ENCODE assay signal across 19 mouse cellular contexts in genomic region chr14:36911738-36912137, GRCm38 (mm10). TPM values are rescaled to one million over a fixed set of nuclear protein-coding genes. Genes with fewer than 3 reads are reported as not detected.
DNase-seq lines count a peak whose midpoint lies in the region; ATAC-seq and TF ChIP-seq lines count a peak whose summit lies in the region.
"Had no signal": no experiment of that assay in that cellular context is flagged by ENCODE, and none has a peak within 500 bp of the region (broad histone marks: within the 10 kb centered on the region; RNA-seq: fewer than 3 reads in every experiment).

No protein-coding gene starts in this region.

- peaks cover 9% of the 10 kb centered on the region for H3K36me3 ChIP-seq in heart, embryonic 16.5 days (ENCODE audit: control insufficient read depth, insufficient read depth)
- no peaks in the 10 kb centered on the region for H3K36me3 ChIP-seq in thymus, adult 2 months (ENCODE audit: control insufficient read depth, insufficient read depth, low read length)
- no peaks in the 10 kb centered on the region for H3K36me3 ChIP-seq in limb, embryonic 10.5 days

- peaks cover 6% of the 10 kb centered on the region for H3K4me1 ChIP-seq in heart, embryonic 16.5 days (ENCODE audit: control insufficient read depth, insufficient read depth, low read length)
- H3K4me1 ChIP-seq in thymus, adult 2 months (replicated peaks; ENCODE audit: control insufficient read depth, insufficient read depth, low read length), result no peaks in the 10 kb centered on the region
- H3K4me1 ChIP-seq in limb, embryonic 10.5 days, result peaks cover 7% of the 10 kb centered on the region; the same call in 1 of the 2 replicates
- H3K4me1 ChIP-seq: forebrain, embryonic 15.5 days; liver, embryonic 12.5 days; neural tube, embryonic 13.5 days had no signal

- H3K9me3 ChIP-seq in heart, embryonic 16.5 days (replicated peaks; ENCODE audit: control insufficient read depth, low read length), result no peaks in the 10 kb centered on the region
- no peaks in the 10 kb centered on the region for H3K9me3 ChIP-seq in limb, embryonic 10.5 days (replicated peaks)
- H3K9me3 ChIP-seq: forebrain, embryonic 15.5 days; heart, embryonic 15.5 days; liver, embryonic 12.5 days; neural tube, embryonic 13.5 days had no signal

- H3K9ac ChIP-seq in heart, embryonic 16.5 days (ENCODE audit: low read length), result no peak overlapping the region
- H3K9ac ChIP-seq: forebrain, embryonic 15.5 days; heart, embryonic 15.5 days; liver, embryonic 12.5 days; neural tube, embryonic 13.5 days had no signal

- 30% methylated on average over 6 of the region's 6 CpGs for WGBS in heart, embryonic 16.5 days
- WGBS in thymus, adult 2 months, result 89% methylated on average over 6 of the region's 6 CpGs
- WGBS in limb, embryonic 10.5 days, result 81% methylated on average over 6 of the region's 6 CpGs

- DNase-seq in embryo, embryonic 10 days (ENCODE audit: low spot score), result peak; percentile 11
- DNase-seq in embryo, embryonic 9.5 days (ENCODE audit: extremely low spot score), result no peak
- no peak for DNase-seq in heart, postnatal 4 days
- DNase-seq in ES-CJ7 (ENCODE audit: low read depth, low spot score), result peak; percentile 37
- peak; percentile 40 for DNase-seq in kidney, postnatal 10 days
- no peak for DNase-seq in thymus, adult 2 months
- DNase-seq in limb, embryonic 10.5 days (ENCODE audit: low spot score), result no peak
- DNase-seq: cerebellum, adult 11-12 months; left cerebral cortex, postnatal 4 days; thymus, postnatal 14 days had no signal

- no peak for TF ChIP-seq CTCF in thymus, adult 2 months (IDR thresholded peaks at IDR 0.05; ENCODE audit: borderline replicate concordance, control insufficient read depth, extremely low read depth, insufficient read depth, low read length, poor library complexity)

- H3K27me3 ChIP-seq in heart, embryonic 16.5 days (ENCODE audit: control insufficient read depth, insufficient read depth, low read length), result no peaks in the 10 kb centered on the region
- H3K27me3 ChIP-seq in thymus, adult 2 months (ENCODE audit: control insufficient read depth, insufficient read depth, low read length), result no peaks in the 10 kb centered on the region
- H3K27me3 ChIP-seq in limb, embryonic 10.5 days (ENCODE audit: low read depth, poor library complexity, severe bottlenecking), result no peaks in the 10 kb centered on the region
- H3K27me3 ChIP-seq: CH12.LX; forebrain, embryonic 15.5 days; heart, embryonic 15.5 days; liver, embryonic 12.5 days; neural tube, embryonic 13.5 days had no signal

- no peak for TF ChIP-seq POLR2A in thymus, adult 2 months (IDR thresholded peaks at IDR 0.05; ENCODE audit: control insufficient read depth, extremely low read depth, insufficient read depth, low read length, poor library complexity)

- no peak overlapping the region for H3K4me2 ChIP-seq in heart, embryonic 16.5 days (ENCODE audit: low read depth, low read length)
- H3K4me2 ChIP-seq: forebrain, embryonic 15.5 days; heart, embryonic 15.5 days; liver, embryonic 12.5 days; neural tube, embryonic 13.5 days had no signal

- 0 out of 2 replicates have a peak overlapping the region, but pooled peaks have one; percentile 20 for H3K27ac ChIP-seq in heart, embryonic 16.5 days (ENCODE audit: low read length)
- no peak overlapping the region for H3K27ac ChIP-seq in thymus, adult 2 months (ENCODE audit: control insufficient read depth, insufficient read depth, low read length)
- no peak overlapping the region for H3K27ac ChIP-seq in limb, embryonic 10.5 days
- H3K27ac ChIP-seq: forebrain, embryonic 15.5 days; heart, embryonic 15.5 days; hindbrain, postnatal 0 days; liver, embryonic 12.5 days; neural tube, embryonic 13.5 days had no signal

- no peak overlapping the region for H3K4me3 ChIP-seq in heart, embryonic 16.5 days (ENCODE audit: low read length)
- H3K4me3 ChIP-seq in thymus, adult 2 months (ENCODE audit: control insufficient read depth, insufficient read depth, low read length), result no peak overlapping the region
- H3K4me3 ChIP-seq in limb, embryonic 10.5 days, result no peak overlapping the region
- H3K4me3 ChIP-seq: erythroblast, embryonic 14.5 days; forebrain, embryonic 15.5 days; heart, embryonic 15.5 days; liver, embryonic 12.5 days; neural tube, embryonic 13.5 days had no signal

- no peak for ATAC-seq in heart, embryonic 16.5 days (replicated peaks; ENCODE audit: extremely low read depth, insufficient read depth, low FRiP score)
- ATAC-seq: forebrain, embryonic 15.5 days; hindbrain, postnatal 0 days; liver, embryonic 12.5 days; lung, postnatal 0 days had no signal

RNA-seq across cellular contexts. Expression of gene Ccser2, which starts 56.8 kb away (rescaled TPM):
- 58.2 and 61.7 TPM in 2 replicates for polyA plus RNA-seq in heart, embryonic 16.5 days (2015; fragmentation: Nextera tagmentation; extraction: Ambion mirVana)
- 10 to 100 TPM; 95.0 to 96.6 TPM for total RNA-seq in heart, postnatal 4 days (2021)
- polyA plus RNA-seq in thymus, adult 2 months (2012; rRNA removed), result 15.8 and 18.1 TPM in 2 replicates
- polyA plus RNA-seq in limb, embryonic 10.5 days (2016; fragmentation: Nextera tagmentation; extraction: Ambion mirVana), result 20.0 and 25.5 TPM in 2 replicates

Comparison
In these comparisons a context has a peak if more than half of its experiments do, and no peak if none do; other contexts are left out.
1. DNase-seq: peak in embryo, embryonic 10 days (single experiment), ES-CJ7 (single experiment) and kidney, postnatal 10 days (single experiment); none in embryo, embryonic 9.5 days (single experiment), heart, postnatal 4 days (single experiment), thymus, adult 2 months (single experiment) and limb, embryonic 10.5 days (single experiment).